Mouse (Mus musculus): ENCODE data around the gene Zkscan4. TPM values are rescaled to one million over a fixed set of nuclear protein-coding genes. Genes with fewer than 3 reads are reported as not detected.

Zkscan4 gene
- polyA plus RNA-seq (2014; fragmentation: Illumina TruSeq; extraction: RNeasy Lipid Tissue Mini Kit (QIAGEN cat#74804); ENCODE audit: low read depth, low replicate concordance), result 1.5 TPM

DNA sequence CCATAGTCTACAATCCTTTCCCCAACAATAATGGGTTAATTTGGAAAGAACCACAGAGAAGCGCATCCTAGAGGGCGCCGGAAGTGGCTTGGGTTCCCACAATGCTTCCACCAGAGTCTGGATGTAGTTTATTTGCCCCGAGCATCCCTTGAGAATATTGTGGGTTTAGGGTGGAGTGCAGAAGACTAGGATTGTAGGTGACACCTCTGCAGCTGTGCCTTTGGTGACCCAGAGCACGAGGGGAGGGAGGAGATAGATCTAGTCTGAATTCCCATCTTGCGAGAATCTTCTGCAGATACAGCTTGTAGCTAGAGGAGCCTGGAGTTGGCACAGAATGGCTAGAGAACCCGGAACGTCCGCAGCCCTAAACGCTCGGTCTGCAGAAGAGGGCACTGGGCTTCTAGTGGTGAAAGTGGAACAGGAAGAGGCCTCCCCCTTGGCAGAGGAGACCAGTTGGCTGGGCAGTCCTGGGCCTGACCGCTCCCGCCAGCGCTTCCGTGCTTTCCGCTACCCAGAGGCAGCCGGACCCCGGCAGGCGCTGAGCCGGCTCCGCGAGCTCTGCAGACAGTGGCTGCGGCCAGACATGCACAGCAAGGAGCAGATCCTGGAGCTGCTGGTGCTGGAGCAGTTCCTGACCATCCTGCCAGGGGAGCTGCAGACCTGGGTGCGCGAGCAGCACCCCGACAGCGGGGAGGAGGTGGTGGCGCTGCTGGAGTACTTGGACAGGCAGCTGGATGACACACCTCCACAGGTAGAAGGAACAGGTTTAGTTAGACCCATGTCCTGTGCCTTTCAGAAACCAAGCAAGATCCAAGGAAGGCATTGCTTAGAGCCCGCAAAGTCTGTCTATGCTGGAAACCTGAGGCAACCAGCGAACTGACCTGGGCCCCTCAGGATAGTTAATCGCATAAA lies at the start of gene Zkscan4, which contains the start of gene Gm10065:
TSS of gene Zkscan4 (plus strand) at position 149 of the 912 bp plus-strand sequence.
TSS of gene Gm10065 (minus strand) at position 683 of the 912 bp plus-strand sequence.

DNA sequence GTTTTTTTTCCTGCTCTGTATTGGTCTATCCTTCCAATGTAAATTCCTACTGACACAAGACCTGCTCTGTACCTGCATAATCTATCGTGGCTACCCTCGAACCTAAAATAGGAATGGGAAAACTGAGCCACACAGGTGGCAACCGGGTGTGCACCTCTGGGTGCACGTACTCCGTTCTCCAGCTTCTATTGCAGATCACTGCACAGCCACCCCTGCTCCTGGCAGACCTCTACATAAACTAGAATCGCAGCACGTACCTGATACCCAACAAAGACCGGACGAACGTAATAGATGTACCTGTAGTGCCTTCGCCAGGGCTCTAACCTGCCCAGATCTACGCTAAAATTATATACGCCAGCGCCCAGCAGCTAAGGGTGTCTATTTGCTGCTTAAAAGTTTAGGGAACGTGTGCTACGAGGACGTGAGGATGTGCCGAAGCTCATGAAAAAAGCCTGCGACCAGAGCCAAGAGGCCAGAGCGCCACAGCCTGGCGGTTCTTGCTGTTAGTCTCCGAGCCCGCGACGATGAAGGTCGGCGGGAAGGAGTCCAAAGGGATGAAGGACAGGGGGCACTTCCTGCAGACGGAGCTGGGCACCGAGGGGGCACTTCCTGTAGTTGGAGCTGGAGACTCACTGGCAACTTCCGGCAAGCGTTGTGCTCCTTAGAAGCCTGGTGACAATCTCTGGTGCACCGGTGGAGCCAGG lies 38.1 kb upstream of the Zkscan4 start, which contains the start of gene Pgbd1:
TSS of gene Pgbd1 (minus strand) at position 556 of the 704 bp plus-strand sequence.

GRCm38 (mm10) chr13:21453449-21453848 lies 25.3 kb upstream of the Zkscan4 start, which contains the start of gene Zscan26:
TSS of gene Zscan26 (minus strand) at chr13:21453730.

DNA sequence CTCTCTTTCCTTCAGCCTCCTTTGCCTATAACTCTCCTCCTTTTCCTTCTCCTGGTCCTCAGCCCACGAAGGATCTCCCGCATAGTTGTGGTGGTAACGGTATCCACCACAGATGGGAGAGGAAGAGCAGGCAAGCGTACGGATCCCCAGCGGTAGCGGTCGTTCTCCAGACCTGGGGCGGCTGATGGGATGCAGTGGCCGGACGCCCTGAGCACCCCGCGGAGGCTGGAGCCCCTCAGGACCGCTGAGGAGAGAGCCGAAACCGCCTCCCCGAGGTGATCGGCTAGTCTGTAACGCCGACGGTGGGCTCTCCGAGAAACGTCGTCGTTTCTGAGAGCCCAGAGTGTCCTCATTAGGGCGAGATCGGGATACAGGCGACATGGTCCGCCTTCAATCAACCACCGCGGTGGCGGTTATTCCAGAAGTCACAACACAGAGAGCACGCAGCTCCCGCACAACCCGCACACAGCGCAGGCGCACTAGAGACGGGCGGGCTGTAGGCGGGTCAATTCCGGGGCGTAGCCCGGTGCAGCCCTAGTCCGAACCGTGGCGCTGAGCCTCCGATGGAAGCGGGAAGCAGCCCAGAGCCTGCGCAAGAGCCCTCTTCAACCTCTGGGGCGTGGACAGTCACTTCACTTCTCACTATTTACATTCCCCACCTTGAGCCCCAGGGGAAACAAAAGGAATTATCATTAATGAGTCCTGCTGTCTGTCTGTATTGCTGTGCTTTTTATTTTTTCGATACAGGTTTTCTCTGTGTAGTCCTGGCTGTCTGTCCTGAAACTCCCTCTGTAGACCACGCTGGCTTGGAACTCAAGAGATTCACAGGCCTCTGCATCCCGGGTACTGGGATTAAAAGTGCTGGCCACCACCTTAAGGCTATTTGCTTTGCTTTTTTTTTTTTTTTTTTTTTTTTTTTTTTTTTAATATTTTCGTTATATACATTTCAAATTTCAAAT lies 10.4 kb upstream of the Zkscan4 start, which contains the start of gene Nkapl:
TSS of gene Nkapl (minus strand) at position 449 of the 959 bp plus-strand sequence.

DNA sequence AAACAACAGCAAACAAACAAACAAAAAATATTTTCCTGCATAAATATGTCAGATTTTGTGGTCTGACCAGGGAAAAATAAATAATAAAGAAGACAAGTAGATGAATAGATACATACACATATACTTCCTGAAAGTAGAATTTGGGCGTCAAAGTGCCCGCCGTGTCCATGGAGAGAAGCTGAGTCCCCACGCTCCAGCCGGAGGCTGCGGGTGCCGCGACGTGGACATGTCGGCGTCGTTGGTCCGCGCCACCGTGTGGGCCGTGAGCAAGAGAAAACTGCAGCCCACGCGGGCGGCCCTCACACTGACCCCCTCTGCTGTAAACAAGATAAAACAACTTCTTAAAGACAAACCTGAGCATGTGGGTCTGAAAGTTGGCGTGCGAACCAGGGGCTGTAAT lies 16.4 kb downstream of the Zkscan4 start, which contains the start of gene AK157302:
TSS of gene AK157302 (plus strand) at position 144 of the 400 bp plus-strand sequence.

DNA sequence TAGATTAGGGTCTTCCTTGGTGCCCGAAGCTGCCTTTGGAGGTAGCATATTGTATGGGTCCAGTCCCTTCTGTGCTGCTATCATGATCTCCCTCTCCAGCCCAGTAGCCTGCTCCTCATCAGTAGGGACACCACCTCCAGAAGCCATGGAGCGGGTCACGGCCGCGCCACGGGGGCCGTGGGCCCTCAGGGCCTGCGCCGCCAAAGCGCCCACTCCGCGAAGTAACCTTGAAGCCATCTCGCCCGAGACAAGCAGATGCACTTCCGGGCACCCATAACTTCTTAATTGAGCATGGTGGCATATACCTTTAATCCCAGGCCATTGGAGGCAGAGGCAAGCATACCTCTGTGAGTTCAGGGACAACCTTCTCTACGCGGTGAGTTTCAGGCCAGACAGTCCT lies 22.5 kb downstream of the Zkscan4 start, which contains the start of gene Gm11273:
TSS of gene Gm11273 (minus strand) at position 237 of the 400 bp plus-strand sequence.

GRCm38 (mm10) chr13:21530781-21531201 lies 52.1 kb downstream of the Zkscan4 start, which contains the start of gene Zkscan8:
TSS of gene Zkscan8 (minus strand) at chr13:21531120.

Other genes with a start within 250 kb of the Zkscan4 start
- not detected for gene Gpx5, start 186.2 kb upstream of the Zkscan4 start, polyA plus RNA-seq (2014; fragmentation: Illumina TruSeq; extraction: RNeasy Lipid Tissue Mini Kit (QIAGEN cat#74804); ENCODE audit: low read depth, low replicate concordance)
- gene Gpx6, start 166.8 kb upstream of the Zkscan4 start, polyA plus RNA-seq (2014; fragmentation: Illumina TruSeq; extraction: RNeasy Lipid Tissue Mini Kit (QIAGEN cat#74804); ENCODE audit: low read depth, low replicate concordance), result 104 TPM
- not detected for gene Olfr1367, start 132.0 kb upstream of the Zkscan4 start, polyA plus RNA-seq (2014; fragmentation: Illumina TruSeq; extraction: RNeasy Lipid Tissue Mini Kit (QIAGEN cat#74804); ENCODE audit: low read depth, low replicate concordance)
- 9.8 TPM for gene Zscan12, start 116.1 kb upstream of the Zkscan4 start, polyA plus RNA-seq (2014; fragmentation: Illumina TruSeq; extraction: RNeasy Lipid Tissue Mini Kit (QIAGEN cat#74804); ENCODE audit: low read depth, low replicate concordance)
- gene Zkscan3, start 76.2 kb upstream of the Zkscan4 start, polyA plus RNA-seq (2014; fragmentation: Illumina TruSeq; extraction: RNeasy Lipid Tissue Mini Kit (QIAGEN cat#74804); ENCODE audit: low read depth, low replicate concordance), result 62.6 TPM
- 7.0 TPM for gene Pgbd1, start 37.8 kb upstream of the Zkscan4 start, polyA plus RNA-seq (2014; fragmentation: Illumina TruSeq; extraction: RNeasy Lipid Tissue Mini Kit (QIAGEN cat#74804); ENCODE audit: low read depth, low replicate concordance)
- gene Zscan26, start 25.2 kb upstream of the Zkscan4 start, polyA plus RNA-seq (2014; fragmentation: Illumina TruSeq; extraction: RNeasy Lipid Tissue Mini Kit (QIAGEN cat#74804); ENCODE audit: low read depth, low replicate concordance), result 67.5 TPM
- gene Nkapl, start 10.4 kb upstream of the Zkscan4 start, polyA plus RNA-seq (2014; fragmentation: Illumina TruSeq; extraction: RNeasy Lipid Tissue Mini Kit (QIAGEN cat#74804); ENCODE audit: low read depth, low replicate concordance), result 1.5 TPM
- gene Gm10065, start 534 bp downstream of the Zkscan4 start, polyA plus RNA-seq (2014; fragmentation: Illumina TruSeq; extraction: RNeasy Lipid Tissue Mini Kit (QIAGEN cat#74804); ENCODE audit: low read depth, low replicate concordance), result not detected
- 4.2 TPM for gene AK157302, start 16.3 kb downstream of the Zkscan4 start, polyA plus RNA-seq (2014; fragmentation: Illumina TruSeq; extraction: RNeasy Lipid Tissue Mini Kit (QIAGEN cat#74804); ENCODE audit: low read depth, low replicate concordance)
- not detected for gene Gm11273, start 22.5 kb downstream of the Zkscan4 start, polyA plus RNA-seq (2014; fragmentation: Illumina TruSeq; extraction: RNeasy Lipid Tissue Mini Kit (QIAGEN cat#74804); ENCODE audit: low read depth, low replicate concordance)
- 26.7 TPM for gene Zkscan8, start 52.2 kb downstream of the Zkscan4 start, polyA plus RNA-seq (2014; fragmentation: Illumina TruSeq; extraction: RNeasy Lipid Tissue Mini Kit (QIAGEN cat#74804); ENCODE audit: low read depth, low replicate concordance)
- gene Olfr1366, start 63.9 kb downstream of the Zkscan4 start, polyA plus RNA-seq (2014; fragmentation: Illumina TruSeq; extraction: RNeasy Lipid Tissue Mini Kit (QIAGEN cat#74804); ENCODE audit: low read depth, low replicate concordance), result not detected
- not detected for gene Olfr1535, start 81.0 kb downstream of the Zkscan4 start, polyA plus RNA-seq (2014; fragmentation: Illumina TruSeq; extraction: RNeasy Lipid Tissue Mini Kit (QIAGEN cat#74804); ENCODE audit: low read depth, low replicate concordance)
- not detected for gene Olfr1364, start 102.9 kb downstream of the Zkscan4 start, polyA plus RNA-seq (2014; fragmentation: Illumina TruSeq; extraction: RNeasy Lipid Tissue Mini Kit (QIAGEN cat#74804); ENCODE audit: low read depth, low replicate concordance)
- gene Olfr1362, start 135.1 kb downstream of the Zkscan4 start, polyA plus RNA-seq (2014; fragmentation: Illumina TruSeq; extraction: RNeasy Lipid Tissue Mini Kit (QIAGEN cat#74804); ENCODE audit: low read depth, low replicate concordance), result not detected
- gene Olfr11, start 163.6 kb downstream of the Zkscan4 start, polyA plus RNA-seq (2014; fragmentation: Illumina TruSeq; extraction: RNeasy Lipid Tissue Mini Kit (QIAGEN cat#74804); ENCODE audit: low read depth, low replicate concordance), result not detected
- gene Olfr1361, start 184.5 kb downstream of the Zkscan4 start, polyA plus RNA-seq (2014; fragmentation: Illumina TruSeq; extraction: RNeasy Lipid Tissue Mini Kit (QIAGEN cat#74804); ENCODE audit: low read depth, low replicate concordance), result not detected
- gene Olfr1360, start 198.5 kb downstream of the Zkscan4 start, polyA plus RNA-seq (2014; fragmentation: Illumina TruSeq; extraction: RNeasy Lipid Tissue Mini Kit (QIAGEN cat#74804); ENCODE audit: low read depth, low replicate concordance), result not detected
- not detected for gene Olfr1359, start 219.2 kb downstream of the Zkscan4 start, polyA plus RNA-seq (2014; fragmentation: Illumina TruSeq; extraction: RNeasy Lipid Tissue Mini Kit (QIAGEN cat#74804); ENCODE audit: low read depth, low replicate concordance)
- not detected for gene Hist1h2bl, start 237.2 kb downstream of the Zkscan4 start, polyA plus RNA-seq (2014; fragmentation: Illumina TruSeq; extraction: RNeasy Lipid Tissue Mini Kit (QIAGEN cat#74804); ENCODE audit: low read depth, low replicate concordance)
- not detected for gene Hist1h2ai, start 237.5 kb downstream of the Zkscan4 start, polyA plus RNA-seq (2014; fragmentation: Illumina TruSeq; extraction: RNeasy Lipid Tissue Mini Kit (QIAGEN cat#74804); ENCODE audit: low read depth, low replicate concordance)
- gene Hist1h3h, start 238.8 kb downstream of the Zkscan4 start, polyA plus RNA-seq (2014; fragmentation: Illumina TruSeq; extraction: RNeasy Lipid Tissue Mini Kit (QIAGEN cat#74804); ENCODE audit: low read depth, low replicate concordance), result not detected
- gene Hist1h2bm, start 243.1 kb downstream of the Zkscan4 start, polyA plus RNA-seq (2014; fragmentation: Illumina TruSeq; extraction: RNeasy Lipid Tissue Mini Kit (QIAGEN cat#74804); ENCODE audit: low read depth, low replicate concordance), result not detected

Measured in kidney, adult 10 weeks (tissue).